Mouse (Mus musculus) embryonic facial prominence, embryonic 15.5 days (tissue): ENCODE data around the gene Defa34. TPM values are rescaled to one million over a fixed set of nuclear protein-coding genes. Genes with fewer than 3 reads are reported as not detected.
"Not testable (repeated sequence)": the region's sequence is repeated elsewhere in the genome, so short reads cannot be mapped to it uniquely, and the experiment has no call there.

Source experiments
- ATAC-seq: fragments of 200-750 bp; cut with Nextera tagmentation; 2 replicates; pipeline ENCODE4 v1.8.0; 2017; ENCODE audit warnings: low read depth, moderate TSS enrichment; ENCODE audit not compliant: insufficient number of reproducible peaks, low FRiP score, low TSS enrichment
- H3K27ac ChIP-seq: fragments of 300-500 bp; sonication (generic); replicated peaks from 2 replicates; pipeline ENCODE4 v1.5.1; 2015; ENCODE audit warnings: mild to moderate bottlenecking, inconsistent platforms
- H3K27me3 ChIP-seq: fragments of 300-500 bp; sonication (generic); 2 replicates; pipeline ENCODE4 v1.6.1; 2015; ENCODE audit warnings: inconsistent platforms
- H3K36me3 ChIP-seq: fragments of 300-500 bp; sonication (generic); 2 replicates; pipeline ENCODE4 v1.6.1; 2015; ENCODE audit warnings: mild to moderate bottlenecking, inconsistent platforms
- H3K4me1 ChIP-seq: fragments of 300-500 bp; sonication (generic); 2 replicates; pipeline ENCODE4 v1.6.1; 2015; ENCODE audit warnings: inconsistent platforms
- H3K4me2 ChIP-seq: fragments of 300-500 bp; sonication (generic); replicated peaks from 2 replicates; pipeline ENCODE4 v1.6.1; 2015; ENCODE audit warnings: mild to moderate bottlenecking, inconsistent platforms
- H3K4me3 ChIP-seq: fragments of 300-500 bp; sonication (generic); replicated peaks from 2 replicates; pipeline ENCODE4 v1.5.1; 2015; ENCODE audit warnings: mild to moderate bottlenecking, inconsistent platforms
- H3K9ac ChIP-seq: fragments of 300-500 bp; sonication (generic); 2 replicates; pipeline ENCODE4 v1.6.1; 2015; ENCODE audit warnings: inconsistent platforms
- H3K9me3 ChIP-seq: fragments of 300-500 bp; sonication (generic); replicated peaks from 2 replicates; pipeline ENCODE4 v1.6.1; 2016; ENCODE audit warnings: inconsistent platforms
- WGBS: fragments of 180-500 bp; shearing (Covaris S2); methylation state at CpG from one replicate; pipeline ENCODE4 v1.1.7; 2015; 5-methylcytosine and 5-hydroxymethylcytosine counted together
- polyA plus RNA-seq: library from polyadenylated mRNA; unstranded; fragments of >200 nt; fragmentation: Nextera tagmentation; extraction: Ambion mirVana; gene quantifications from 2 replicates; pipeline ENCODE4 v1.2.1, GENCODE M21; 2015

The Defa34 gene
- not detected in 2 replicates for polyA plus RNA-seq

DNA sequence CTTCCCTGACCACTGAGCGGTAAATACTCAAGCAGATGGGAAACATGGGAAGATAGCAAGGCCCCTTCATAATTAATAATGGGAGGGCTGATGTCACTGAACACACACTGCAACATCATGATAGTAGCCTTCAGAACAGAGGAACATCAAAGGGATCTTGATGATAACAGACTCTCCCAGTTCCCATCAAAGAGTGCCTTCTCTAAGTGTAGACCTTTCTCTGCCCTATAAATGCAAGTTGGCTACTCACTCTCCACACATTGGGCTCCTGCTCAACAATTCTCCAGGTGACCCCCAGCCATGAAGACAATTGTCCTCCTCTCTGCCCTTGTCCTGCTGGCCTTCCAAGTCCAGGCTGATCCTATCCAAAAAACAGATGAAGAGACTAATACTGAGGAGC is at the start of gene Defa34:
TSS of gene Defa34 (plus strand) at position 301 of the 400 bp plus-strand sequence.
- 71% methylated on average over 1 of the region's 1 CpGs for WGBS
- H3K4me3 ChIP-seq, H3K27me3 ChIP-seq, ATAC-seq, H3K9ac ChIP-seq, H3K36me3 ChIP-seq, H3K27ac ChIP-seq, H3K4me1 ChIP-seq, H3K9me3 ChIP-seq, H3K4me2 ChIP-seq: not testable (repeated sequence)

DNA sequence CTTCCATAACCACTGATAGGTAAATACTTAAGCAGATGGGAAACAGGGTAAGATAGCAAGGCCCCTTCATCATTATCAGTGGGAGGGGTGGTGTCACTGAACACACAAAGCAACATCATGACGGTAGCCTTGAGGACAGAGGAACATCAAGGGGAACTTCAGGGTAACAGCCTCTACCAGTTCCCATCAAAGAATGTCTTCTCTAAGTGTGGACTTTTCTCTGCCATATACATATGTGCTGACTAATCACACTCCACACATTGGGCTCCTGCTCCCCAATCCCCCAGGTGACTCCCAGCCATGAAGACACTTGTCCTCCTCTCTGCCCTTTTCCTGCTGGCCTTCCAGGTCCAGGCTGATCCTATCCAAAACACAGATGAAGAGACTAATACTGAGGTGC is 47.7 kb upstream of the Defa34 start, which contains the start of gene Defa26:
TSS of gene Defa26 (plus strand) at position 301 of the 400 bp plus-strand sequence.
- not testable (repeated sequence) for H3K36me3 ChIP-seq, H3K9ac ChIP-seq, ATAC-seq, H3K27me3 ChIP-seq, H3K4me3 ChIP-seq, H3K27ac ChIP-seq, H3K4me1 ChIP-seq, H3K4me2 ChIP-seq, H3K9me3 ChIP-seq
- 100% methylated on average over 1 of the region's 1 CpGs for WGBS

DNA sequence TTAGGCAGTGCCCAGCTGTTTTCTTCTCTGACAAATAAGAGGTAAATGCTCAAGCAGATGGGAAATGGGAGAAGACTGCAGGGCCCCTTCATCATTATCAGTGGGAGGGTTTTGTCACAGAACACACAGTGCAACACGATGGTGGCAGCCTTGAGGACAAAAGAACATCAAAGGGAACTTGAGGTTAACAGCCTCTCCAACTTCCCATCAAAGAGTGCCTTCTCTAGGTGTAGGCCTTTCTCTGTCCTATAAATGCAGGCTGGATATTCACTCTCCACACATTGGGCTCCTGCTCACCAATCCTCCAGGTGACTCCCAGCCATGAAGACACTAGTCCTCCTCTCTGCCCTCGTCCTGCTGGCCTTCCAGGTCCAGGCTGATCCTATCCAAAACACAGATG is 10.1 kb upstream of the Defa34 start, which contains the start of gene Defa17:
TSS of gene Defa17 (plus strand) at position 301 of the 400 bp plus-strand sequence.
- ATAC-seq, H3K4me3 ChIP-seq, H3K36me3 ChIP-seq, H3K9me3 ChIP-seq, H3K27ac ChIP-seq, H3K4me2 ChIP-seq, H3K4me1 ChIP-seq, H3K9ac ChIP-seq, H3K27me3 ChIP-seq: not testable (repeated sequence)
- no CpG with 5 or more reads among the region's 2 CpGs for WGBS

DNA sequence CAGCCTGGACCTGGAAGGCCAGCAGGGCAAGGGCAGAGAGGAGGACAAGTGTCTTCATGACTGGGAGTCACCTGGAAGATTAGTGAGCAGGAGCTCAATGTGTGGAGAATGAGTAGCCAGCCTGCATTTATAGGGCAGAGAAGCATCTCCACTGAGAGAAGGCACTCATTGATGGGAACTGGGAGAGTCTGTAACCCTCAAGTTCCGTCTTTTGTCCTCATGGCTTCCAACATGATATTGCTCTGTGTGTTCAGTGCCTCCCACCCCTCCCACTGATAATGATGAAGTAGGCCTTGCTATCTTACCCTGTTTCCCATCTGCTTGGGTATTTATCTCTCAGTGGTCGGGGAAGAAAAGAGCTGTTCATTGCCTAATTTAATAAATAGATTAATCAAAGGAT is 37.9 kb downstream of the Defa34 start, which contains the start of gene AY761184:
TSS of gene AY761184 (minus strand) at position 101 of the 400 bp plus-strand sequence.
- 71% methylated on average over 2 of the region's 2 CpGs for WGBS
- not testable (repeated sequence) for H3K27ac ChIP-seq, H3K36me3 ChIP-seq, H3K9ac ChIP-seq, H3K4me1 ChIP-seq, H3K9me3 ChIP-seq, H3K4me3 ChIP-seq, ATAC-seq, H3K4me2 ChIP-seq, H3K27me3 ChIP-seq

Other genes starting within 250 kb of the Defa34 start
- not detected in 2 replicates for gene Defa36, start 238.4 kb upstream of the Defa34 start, polyA plus RNA-seq
- gene Gm7849, start 209.2 kb upstream of the Defa34 start, polyA plus RNA-seq, result not detected in 2 replicates
- not detected in 2 replicates for gene Defa20, start 156.5 kb upstream of the Defa34 start, polyA plus RNA-seq
- gene Defa32, start 136.8 kb upstream of the Defa34 start, polyA plus RNA-seq, result not detected in 2 replicates
- gene Defa37, start 100.4 kb upstream of the Defa34 start, polyA plus RNA-seq, result not detected in 2 replicates
- not detected in 2 replicates for gene Defa28, start 82.8 kb upstream of the Defa34 start, polyA plus RNA-seq
- not detected in 2 replicates for gene Gm7861, start 71.3 kb upstream of the Defa34 start, polyA plus RNA-seq
- gene Defa26, start 47.6 kb upstream of the Defa34 start, polyA plus RNA-seq, result not detected in 2 replicates
- gene Defa17, start 10.0 kb upstream of the Defa34 start, polyA plus RNA-seq, result not detected in 2 replicates
- not detected in 2 replicates for gene AY761184, start 37.8 kb downstream of the Defa34 start, polyA plus RNA-seq
- not detected in 2 replicates for gene Defa24, start 68.7 kb downstream of the Defa34 start, polyA plus RNA-seq
- not detected in 2 replicates for gene Defb50, start 157.7 kb downstream of the Defa34 start, polyA plus RNA-seq
- gene Defb2, start 174.1 kb downstream of the Defa34 start, polyA plus RNA-seq, result not detected in 2 replicates
- not detected in 2 replicates for gene Defb10, start 193.1 kb downstream of the Defa34 start, polyA plus RNA-seq
- gene Defb9, start 219.6 kb downstream of the Defa34 start, polyA plus RNA-seq, result not detected in 2 replicates
- not detected in 2 replicates for gene Defb11, start 240.6 kb downstream of the Defa34 start, polyA plus RNA-seq